Mouse (Mus musculus): ENCODE measurements at regions not wholly inside any gene's neighbourhood (a gene's known extent, or its start where the extent isn't known, plus 50 kb on each side); places are given as distances from the start of the nearest gene placed in this dataset.
"Not testable (repeated sequence)": the region's sequence is repeated elsewhere in the genome, so short reads cannot be mapped to it uniquely, and the experiment has no call there.

DNA sequence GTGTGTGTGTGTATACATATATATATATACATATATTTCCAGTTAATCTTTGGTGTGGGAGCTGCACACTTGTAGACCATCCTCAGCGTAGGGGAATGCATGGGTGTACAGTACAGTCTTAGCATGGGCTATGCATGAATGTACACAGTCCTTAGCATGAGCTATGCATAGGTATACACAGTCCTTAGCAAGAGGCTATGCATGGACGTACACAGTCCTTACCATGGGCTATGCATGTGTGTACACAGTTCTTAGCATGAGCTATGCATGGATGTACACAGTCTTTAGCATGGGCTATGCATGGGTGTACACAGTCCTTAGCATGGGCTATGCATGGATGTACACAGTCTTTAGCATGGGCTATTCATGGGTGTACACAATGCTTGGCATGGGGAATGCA is 70.5 kb downstream of the Rchy1 start:
- DNase-seq = no peak

DNA sequence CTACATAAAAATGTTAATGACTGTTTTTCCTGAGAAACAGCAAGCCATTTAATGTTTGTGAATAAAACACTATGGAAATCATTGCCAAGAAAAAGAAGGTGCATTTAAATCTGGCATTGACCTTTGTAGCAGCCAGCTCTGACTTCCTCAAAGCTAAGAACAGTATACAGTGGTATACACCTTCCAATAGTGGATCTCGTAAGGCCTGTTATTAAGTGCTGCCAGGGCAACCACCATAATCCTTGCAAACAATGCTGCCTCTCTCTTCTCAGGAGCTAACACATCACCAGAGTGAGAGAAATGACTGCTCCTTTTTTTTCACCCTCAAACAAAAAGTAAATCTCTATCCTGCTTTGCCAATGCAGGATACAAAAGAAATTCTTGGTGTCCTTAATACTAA is 81.1 kb downstream of the Rchy1 start:
- no peak for DNase-seq

DNA sequence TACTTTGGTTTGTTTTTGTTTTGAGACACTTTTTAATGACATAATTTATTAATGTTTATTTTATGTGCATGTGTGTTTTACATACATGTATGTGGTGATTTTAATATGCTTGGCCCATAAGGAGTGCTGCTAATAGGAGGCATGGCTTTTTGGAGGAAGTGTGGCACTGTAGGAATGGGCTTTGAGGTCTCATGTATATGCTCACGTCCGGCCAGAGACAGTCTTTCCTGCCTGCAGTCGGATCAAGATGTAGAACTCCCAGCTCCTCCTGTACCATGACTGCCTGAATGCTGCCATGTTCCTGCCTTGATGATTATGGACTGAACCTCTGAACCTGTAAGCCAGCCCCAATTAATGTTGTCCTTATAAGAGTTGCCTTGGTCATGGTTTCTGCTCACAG is 82.6 kb downstream of the Rchy1 start:
- no peak for DNase-seq

DNA sequence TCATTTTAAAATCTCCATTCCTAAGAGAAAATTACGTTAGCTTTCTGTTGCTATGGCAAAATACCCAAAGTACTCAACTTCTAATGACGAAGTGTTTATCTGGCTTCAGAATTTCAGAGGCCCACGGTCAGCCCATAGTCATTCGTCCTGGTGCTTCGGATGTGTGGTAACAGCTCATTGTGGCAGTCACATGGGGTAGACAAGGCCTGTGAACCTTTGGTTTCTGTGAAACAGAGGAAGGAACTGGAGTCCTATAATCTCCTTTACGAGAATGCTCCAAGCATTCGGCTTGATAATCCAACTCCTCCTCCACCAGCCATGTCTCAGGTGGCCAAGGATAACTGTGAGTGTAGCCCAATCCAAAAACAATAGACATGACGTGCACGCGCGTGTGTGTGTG is 84.2 kb downstream of the Rchy1 start:
- DNase-seq = no peak

DNA sequence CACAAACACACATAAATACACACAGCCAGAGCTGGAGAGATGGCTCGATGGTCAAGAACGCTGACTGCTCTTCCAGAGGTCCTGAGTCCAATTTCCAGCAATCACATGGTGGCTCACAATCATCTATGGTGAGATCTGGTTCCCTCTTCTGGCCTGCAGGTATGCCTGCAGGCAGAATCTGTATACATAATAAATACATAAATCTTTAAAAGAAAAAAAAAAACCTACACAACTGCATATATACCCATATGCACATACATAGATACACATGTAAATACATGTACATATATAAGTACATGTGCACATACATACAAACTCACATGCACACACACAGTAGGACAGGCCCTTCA is 86.2 kb downstream of the Rchy1 start:
- DNase-seq = no peak

DNA sequence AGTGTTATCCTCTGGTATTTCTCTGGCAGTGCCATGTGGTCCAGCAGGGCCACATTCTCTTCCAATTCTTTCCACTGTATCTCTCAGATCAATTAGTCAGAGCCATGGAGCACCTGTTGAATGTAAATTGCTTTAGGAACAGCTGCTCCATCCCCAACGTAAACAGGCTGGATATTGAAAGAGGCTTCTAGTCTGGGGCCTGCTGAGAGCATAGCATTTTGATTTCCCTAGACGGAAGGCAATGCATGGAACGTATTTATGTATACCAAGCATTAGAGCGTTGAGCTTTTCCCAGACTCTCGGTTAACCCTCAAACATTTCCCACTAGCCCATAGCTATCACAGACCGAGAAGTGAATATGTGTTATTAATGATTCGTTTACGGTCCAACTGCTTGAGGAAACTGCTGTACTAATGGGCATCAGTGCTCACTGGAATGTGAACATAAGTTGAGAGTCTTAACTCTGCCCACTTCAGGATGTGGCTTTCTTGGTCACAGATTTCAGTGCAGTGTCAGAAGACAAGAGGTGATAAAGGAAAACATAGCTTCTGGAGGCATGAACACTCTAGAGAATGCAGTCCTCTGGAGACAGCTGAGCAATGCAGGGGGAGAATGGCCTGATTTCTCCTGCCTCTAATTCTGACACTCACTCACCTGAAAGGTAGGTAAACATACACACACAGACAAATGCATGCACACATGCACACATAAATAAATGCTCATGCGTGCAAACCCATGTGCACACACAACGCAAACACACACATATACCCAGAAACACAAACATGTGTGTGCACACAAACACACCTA is 86.8 kb downstream of the Rchy1 start:
- DNase-seq = no peak

DNA sequence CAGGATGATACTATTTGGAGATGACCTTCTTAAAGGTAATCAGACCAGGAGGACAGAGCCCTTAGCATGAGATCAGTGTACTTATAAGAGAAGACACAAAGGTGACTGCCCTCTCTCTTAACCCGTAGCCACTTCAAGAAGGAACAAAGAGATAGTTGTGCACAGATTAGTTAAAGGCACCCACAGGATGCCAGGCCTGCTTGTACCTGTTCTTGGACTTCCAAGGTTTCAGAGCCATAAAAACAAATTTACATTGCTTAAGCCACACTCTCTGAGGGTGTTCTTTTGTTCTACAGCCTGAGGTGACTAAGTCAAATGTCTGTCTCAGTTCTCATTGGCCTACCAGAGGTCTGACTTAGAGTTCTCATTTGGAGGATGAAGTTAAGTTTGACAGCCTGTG is 90.1 kb downstream of the Rchy1 start:
- DNase-seq = no peak

DNA sequence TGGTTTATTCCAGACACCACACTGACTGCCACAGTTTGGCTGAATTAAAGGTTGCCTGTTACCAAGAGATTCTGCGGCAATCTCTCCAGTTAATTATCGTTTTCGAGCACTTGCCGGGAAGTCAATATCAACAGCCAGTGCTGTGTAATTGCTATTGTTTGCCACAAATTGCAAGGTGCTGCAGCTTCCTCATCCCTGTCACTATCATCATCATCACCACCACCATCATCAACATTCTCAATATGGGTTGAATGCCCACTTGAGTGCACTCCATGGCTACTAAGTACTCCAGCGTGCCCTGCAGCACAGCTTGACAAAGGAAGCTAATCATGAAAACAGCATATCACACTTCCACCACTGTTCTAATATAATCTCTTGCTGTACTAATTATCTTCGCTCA is 93.1 kb downstream of the Rchy1 start:
- DNase-seq = no peak

DNA sequence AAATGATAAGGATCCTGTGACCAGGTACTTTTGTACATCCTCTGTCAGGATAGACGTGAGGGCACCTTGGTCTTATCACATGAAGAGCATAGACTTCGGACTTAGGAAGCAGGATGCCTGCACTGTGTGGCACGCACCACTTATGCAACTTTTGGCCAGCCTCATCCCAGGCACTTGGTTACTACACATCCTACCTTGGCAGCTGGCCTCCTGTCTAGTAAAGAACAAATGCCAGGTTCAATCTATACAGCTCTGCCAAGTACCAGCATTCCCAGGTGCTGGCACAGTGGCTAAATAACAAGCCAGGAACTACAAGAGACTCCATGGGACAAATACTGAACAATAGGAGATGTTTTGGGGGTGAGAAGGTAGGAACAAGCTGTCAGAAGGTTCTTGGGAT is 96.7 kb downstream of the Rchy1 start:
- no peak for DNase-seq

DNA sequence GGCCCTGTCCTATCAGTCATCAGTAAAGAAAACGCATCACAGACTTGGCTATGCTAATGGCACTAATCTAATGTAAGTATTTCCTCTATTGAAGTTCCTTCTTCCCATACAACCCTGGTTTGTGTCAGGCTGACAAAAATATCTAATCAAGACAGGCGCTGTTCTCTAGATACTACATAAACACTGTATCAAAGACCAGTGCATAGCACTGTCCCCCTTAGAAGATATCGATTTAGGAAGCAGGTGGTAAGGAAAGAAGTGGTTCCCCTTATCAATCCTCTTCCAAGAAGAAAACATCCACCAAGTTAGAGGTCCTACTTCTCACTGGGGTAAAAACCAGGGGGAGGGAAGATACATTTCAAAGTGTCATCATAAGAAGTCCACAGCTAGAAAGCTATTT is 97.5 kb downstream of the Rchy1 start:
- no peak for DNase-seq

DNA sequence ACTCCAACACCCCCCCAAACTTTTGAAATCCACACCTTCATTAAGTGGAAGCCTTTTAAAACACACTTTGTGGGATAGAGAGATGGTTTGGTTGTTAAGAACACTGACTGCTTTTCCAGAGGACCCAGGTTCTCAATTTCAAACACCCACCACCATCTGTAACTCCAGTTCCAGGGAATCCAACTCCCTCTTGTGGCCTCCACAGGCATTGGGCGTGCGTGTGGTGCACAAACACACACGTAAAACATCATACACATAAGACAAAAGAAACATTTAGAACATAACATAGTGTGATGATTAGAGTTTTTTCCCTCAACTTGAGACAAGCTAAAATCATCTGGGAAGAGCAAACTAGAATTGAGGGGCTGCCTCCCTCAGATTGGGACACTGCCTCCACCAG is 100.0 kb downstream of the Rchy1 start:
- DNase-seq = no peak

DNA sequence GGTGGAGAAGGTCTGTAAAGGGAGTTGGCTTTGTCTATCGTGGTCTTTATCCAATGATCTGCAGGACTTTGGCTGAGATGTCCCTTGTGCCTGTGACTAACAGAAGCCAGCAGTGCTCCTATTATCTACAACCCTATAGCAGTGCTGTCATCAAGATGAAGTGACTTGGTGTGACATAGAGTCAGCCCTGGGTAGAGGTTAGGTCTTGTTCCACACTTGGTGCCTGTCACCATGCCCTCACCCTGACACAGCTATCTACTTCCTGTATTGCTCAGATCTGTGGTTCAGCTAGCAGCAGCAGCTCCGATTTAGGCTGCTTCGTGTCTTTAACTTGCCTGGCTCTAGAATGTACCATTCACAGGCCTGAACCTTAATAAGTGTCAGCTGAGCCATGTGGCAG is 100.6 kb downstream of the Rchy1 start:
- peak; percentile 17 for DNase-seq

DNA sequence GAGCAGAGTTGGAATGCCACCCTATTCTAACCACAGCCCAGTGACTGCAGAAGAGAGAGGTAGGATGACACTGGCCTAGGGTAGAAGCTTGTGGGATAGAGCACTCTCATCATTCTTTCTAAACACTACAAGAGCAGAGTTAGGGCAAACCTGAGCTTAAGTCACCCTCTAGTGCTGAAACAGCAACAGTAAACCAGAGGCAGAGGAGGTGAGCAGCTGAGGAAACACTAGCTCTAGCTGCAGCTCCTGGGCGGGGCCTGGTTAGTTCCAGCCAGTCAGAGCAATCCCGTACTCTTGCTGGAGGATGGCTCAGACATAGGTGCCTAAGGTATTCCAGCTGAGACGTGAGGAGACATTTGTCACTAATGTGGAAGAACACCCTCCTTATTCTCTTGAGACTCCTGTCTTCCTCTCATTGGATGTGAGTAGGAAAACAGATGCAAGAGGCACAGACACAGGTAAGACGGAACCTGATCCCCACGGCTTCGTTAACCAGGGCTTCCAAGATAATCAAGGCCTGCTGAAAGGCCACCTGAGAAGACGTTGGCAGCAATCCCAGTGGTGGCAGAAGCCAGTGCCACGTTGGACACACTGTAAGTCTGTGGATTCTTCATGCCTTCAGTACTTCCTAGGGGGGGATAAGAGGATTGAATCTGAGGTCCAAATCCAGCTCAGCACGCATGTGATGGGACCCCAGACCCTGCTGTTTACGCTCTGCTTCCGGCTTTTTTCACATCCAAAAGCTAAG is 101.3 kb downstream of the Rchy1 start:
- peak; percentile 11 for DNase-seq

DNA sequence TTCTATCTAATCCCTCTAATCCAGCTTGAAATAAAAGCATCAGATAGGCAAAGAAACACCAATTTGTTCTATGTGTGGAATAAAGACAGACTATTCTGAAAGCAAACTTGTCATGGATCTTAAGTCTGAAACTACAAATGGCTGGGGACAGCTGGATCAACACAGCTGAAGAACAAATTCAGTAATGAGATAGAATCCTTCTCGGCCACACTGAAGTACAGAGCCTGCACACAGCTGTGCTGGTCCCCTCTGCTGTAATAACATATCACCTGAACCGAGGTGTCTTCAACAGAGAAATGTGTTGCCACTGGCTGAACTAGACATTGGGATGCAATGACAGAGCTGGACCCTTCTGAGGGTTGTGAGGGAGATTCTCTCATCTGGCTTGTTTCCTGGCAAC is 102.4 kb downstream of the Rchy1 start:
- DNase-seq = no peak

DNA sequence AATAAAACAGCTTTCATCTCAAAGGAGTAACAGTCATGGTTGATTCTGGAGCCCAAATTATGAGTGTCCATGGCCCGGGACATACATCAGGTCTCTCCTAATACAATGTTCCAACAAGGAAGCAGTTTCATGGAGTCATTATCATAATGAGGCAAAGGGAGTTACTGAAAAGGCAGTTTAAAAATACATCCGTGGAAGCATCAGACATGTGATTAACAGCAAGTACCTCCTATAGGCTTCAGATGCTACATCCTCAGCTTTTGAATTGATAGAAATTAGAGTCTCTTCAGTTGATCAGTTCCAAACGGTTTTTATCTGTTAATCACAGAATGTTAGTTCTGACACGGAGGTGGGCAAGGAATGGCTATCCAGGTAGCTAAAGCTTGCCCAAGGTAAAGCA is 110.5 kb downstream of the Rchy1 start:
- DNase-seq = no peak

DNA sequence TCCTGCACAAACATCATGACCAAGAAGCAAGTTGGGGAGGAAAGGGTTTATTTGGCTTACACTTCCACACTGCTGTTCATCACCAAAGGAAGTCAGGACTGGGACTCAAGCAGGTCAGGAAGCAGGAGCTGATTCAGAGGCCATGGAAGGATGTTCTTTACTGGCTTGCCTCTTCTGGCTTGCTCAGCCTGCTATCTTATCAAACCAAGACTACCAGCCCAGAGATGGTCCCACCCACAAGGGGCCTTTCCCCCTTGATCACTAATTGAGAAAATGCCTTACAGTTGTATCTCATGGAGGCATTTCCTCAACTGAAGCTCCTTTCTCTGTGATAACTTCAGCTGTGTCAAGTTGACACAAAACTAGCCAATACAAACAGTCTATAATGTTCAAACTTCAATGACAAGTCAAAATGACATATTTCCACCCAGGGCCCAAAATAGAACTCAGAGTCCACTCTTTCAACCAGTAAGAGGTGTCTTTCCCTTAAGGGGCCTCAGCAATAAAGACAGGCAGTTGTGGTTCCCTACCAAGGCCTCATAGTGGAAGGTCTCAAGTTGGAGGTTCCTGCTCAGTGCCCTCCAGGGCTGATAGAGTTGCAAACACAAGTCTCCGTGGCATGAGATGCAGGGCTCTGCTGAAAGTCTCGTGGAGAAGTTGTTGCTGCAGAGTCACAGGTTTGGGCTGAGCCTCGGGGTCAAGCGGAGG is 111.9 kb downstream of the Rchy1 start:
- DNase-seq = not testable (repeated sequence)

DNA sequence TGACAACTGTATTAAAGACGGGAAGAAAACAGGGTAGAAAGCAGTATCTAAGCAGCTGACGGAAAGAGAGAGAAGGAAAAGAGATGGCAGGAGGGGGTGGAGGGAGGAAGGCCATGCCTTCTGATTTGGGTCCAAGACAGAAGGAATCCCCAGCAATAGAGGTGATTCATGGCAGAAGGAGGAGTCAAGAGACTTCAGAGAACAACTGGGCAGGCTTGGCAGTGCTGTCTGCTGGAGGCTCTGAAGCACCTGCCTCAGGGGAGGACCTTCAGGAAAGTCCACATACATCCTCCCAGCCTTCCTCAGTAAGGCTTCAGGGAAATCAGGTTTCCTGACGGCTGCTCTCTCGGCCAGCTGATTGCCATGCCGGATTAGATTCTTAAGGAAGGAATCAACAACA is 112.4 kb downstream of the Rchy1 start:
- no peak for DNase-seq

DNA sequence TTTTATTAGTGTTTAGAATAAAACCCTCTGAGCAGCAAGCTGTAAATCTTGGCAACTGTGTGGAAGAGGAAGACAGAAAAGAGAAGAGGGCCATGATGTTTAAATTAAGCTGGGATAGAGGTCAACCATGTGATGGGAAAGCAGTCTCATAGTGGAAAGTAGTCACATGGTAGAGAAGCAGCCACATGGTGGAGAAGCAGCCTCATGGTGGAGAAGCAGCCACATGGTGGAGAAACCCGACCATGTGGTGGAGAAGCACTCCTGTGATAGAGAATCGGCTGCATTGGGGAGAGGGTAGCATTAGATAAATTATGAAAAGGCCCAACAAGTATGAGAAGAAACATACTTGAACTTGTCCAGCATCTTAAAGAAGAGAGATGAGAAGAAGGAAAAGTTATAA is 113.3 kb downstream of the Rchy1 start:
- no peak for DNase-seq

DNA sequence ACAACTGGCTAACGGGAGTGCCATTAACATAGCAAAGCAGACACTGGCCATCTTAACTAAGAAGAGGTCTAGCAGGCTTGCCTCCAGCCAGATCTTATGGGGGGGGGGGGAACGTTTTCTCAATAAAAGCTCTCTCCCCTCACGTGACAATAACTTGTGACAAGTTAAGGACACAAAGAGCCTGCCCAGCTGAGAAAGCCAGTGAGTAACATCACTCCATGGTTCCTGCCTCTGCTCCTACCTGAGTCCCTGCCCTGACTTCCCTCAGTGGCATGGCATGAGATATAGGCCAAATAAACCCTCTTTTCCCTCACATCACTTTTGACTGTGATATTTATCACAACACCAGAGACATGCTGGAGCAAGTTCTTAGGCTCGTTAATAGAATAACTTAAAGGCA is 113.8 kb downstream of the Rchy1 start:
- no peak for DNase-seq

DNA sequence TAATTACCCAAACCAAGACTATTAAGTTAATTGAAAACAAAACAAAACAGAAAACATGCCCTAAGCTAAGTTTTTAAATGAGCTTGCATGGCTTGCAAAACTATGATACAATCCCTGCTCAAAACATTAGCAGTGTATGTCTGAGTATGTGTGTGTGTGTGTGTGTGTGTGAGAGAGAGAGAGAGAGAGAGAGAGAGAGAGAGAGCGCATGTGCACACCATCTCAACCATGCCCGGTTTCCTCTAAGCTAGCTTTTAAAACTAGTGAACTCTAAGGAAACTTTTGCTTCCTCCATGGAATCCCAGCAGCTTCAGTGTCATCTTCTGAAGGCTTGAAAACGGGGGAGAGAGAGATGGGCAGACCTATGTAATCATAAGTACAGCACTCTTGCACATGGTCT is 114.3 kb downstream of the Rchy1 start:
- DNase-seq = no peak

DNA sequence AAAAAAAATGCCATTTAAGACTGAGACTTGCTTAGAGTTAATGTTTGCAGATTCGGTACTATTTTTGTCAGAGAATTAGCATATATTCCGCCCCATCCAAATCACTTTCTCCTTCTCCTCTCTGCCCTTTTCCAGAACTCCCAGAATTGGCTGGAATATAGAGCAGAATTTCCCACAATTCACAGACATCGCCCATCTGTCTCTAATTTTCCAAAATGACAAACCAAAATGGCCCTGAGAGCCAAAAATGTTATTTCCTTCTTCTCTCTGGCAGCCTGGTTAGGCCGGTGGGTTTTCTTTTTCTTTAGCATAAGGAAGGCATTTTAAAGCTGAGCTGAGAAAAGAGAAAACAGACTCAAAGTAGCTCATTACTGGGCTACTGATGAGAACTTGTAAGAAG is 119.8 kb downstream of the Rchy1 start:
- no peak for DNase-seq

DNA sequence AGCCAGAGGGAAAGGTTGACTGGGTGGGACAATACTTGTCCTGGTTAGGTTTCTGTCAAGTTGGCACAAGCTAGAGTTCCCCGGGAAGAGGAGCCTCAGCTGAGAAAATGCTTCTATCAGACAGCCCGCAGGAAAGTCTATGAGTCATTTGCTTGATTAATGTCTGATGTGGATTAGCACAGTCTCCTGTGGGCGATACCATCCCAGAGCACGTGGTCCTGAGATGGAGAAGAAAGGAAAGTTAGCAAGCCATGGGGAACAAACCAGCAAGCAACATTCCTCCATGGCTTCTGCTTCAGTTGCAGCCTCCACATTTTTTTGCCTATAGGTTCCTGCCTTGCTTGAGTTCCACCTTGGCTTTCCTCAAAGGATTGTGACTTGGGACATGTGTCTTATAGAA is 121.8 kb downstream of the Rchy1 start:
- no peak for DNase-seq

DNA sequence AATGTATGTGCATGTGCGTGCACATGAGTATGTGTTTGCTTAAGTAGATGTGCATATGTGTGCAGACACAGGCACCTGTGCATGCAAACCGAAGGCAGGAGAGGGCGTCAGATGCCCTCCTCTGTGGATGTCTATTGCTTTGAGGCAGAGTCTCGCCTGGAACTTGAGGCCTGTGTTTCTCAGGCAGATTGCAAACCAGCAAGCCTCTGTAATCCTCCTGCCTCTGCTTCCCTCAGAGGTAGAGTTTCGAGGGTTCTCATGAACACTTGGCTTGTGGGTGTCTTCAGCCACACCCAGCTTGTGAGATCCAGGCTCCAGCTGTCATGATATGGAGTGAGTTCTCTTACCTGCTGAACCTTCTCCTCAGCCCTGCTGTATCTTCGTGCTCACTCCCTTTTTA is 134.4 kb downstream of the Rchy1 start:
- DNase-seq = no peak

DNA sequence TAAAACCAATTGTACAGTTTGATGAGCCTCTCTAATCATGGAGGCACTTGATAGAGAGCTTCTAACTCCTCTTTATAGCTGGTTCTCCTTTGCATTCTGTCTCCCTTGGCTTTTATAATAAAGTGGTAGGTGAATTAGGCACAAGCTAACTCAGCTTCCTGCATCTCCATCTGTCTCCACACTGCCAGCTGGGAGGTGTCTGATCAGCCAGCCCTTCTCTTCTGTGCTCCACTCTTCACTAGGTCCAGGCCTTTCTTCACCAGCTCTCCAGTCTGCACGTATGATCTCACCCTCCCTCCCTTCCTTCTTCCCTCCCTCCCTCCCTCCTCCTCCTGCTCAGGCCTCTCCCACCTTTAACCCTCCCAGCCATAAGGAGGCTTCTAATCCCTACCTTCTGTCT is 136.2 kb downstream of the Rchy1 start:
- no peak for DNase-seq
